Mouse (Mus musculus) heart, embryonic 12.5 days (tissue): ENCODE results near the gene Clcf1. TPM values are rescaled to one million over a fixed set of nuclear protein-coding genes. Genes with fewer than 3 reads are reported as not detected.
A peak's percentile ranks its signal among the peaks of the same experiment; 100 is the strongest.

Experiments
- ATAC-seq: fragments of 200-750 bp; cut with Nextera tagmentation; 2 replicates; pipeline ENCODE4 v1.8.0; 2017; ENCODE audit warnings: moderate TSS enrichment, moderate library complexity; ENCODE audit not compliant: insufficient number of reproducible peaks, low FRiP score
- H3K27ac ChIP-seq: fragments of 300-500 bp; sonication (generic); 2 replicates; pipeline ENCODE4 v1.5.1; 2016; ENCODE audit warnings: mild to moderate bottlenecking, moderate library complexity; ENCODE audit not compliant: poor library complexity, severe bottlenecking
- H3K27me3 ChIP-seq: fragments of 300-500 bp; sonication (generic); replicated peaks from 2 replicates; pipeline ENCODE4 v1.6.1; 2016; ENCODE audit warnings: mild to moderate bottlenecking, moderate library complexity
- H3K36me3 ChIP-seq: fragments of 300-500 bp; sonication (generic); 2 replicates; pipeline ENCODE4 v1.6.1; 2016; ENCODE audit warnings: mild to moderate bottlenecking, moderate library complexity
- H3K4me1 ChIP-seq: fragments of 300-500 bp; sonication (generic); replicated peaks from 2 replicates; pipeline ENCODE4 v1.6.1; 2016; ENCODE audit warnings: mild to moderate bottlenecking
- H3K4me2 ChIP-seq: fragments of 300-500 bp; sonication (generic); 2 replicates; pipeline ENCODE4 v1.6.1; 2016; ENCODE audit warnings: mild to moderate bottlenecking, moderate library complexity
- H3K4me3 ChIP-seq: fragments of 300-500 bp; sonication (generic); 2 replicates; pipeline ENCODE4 v1.5.1; 2016; ENCODE audit warnings: mild to moderate bottlenecking
- H3K9ac ChIP-seq: fragments of 300-500 bp; sonication (generic); 2 replicates; pipeline ENCODE4 v1.6.1; 2016; ENCODE audit warnings: mild to moderate bottlenecking, moderate library complexity
- H3K9me3 ChIP-seq: fragments of 300-500 bp; sonication (generic); replicated peaks from 2 replicates; pipeline ENCODE4 v1.6.1; 2016; ENCODE audit warnings: mild to moderate bottlenecking, moderate library complexity
- WGBS: fragments of 180-500 bp; shearing (Covaris S2); methylation state at CpG from one replicate; pipeline ENCODE4 v1.1.7; 2016; 5-methylcytosine and 5-hydroxymethylcytosine counted together
- polyA plus RNA-seq: library from polyadenylated mRNA; unstranded; fragments of >200 nt; fragmentation: Nextera tagmentation; extraction: Ambion mirVana; gene quantifications from 2 replicates; pipeline ENCODE4 v1.2.1, GENCODE M21; 2016

Gene Clcf1
- polyA plus RNA-seq, 1 experiment from 2014 or later: 1.3 TPM

DNA sequence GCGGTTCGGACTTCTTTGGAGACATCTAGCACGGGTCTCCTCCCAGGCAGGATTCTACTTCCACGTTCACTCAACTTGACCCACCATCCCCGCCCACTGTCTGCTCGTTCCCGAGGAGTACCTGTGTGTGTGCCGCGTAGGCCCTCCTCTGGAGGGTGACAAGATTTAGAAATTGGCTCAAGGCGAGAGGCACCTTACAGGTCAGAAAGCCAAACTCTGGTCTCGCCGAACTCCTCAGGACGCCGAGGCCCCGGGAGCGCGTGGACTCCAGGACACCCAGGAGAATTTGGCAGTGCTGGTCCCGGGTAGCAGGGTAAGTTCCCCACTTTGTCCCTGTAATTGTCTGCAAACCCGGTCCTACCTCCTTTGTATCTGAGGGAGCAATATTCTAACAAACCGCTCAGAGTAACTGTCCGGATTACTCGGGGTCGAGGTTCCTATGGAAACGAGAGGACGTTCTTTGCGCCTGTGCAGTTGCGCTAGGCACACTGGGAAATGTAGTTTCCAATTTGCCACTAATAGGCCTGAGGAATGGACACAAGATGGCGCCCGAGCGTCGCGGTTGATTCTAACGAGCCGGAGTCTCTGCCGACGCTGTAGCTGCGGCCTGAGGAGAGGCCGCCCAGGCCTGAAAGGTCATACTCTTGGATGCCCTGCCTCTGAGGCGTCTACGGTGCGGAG is 43.3 kb downstream of the Clcf1 start:
- H3K36me3 ChIP-seq: no peaks in the 10 kb centered on the region
- WGBS: under 1% methylated on average over 41 of the region's 41 CpGs
- peak; percentile 89 for ATAC-seq
- H3K9me3 ChIP-seq: no peaks in the 10 kb centered on the region; the same call in 1 of the 2 replicates
- H3K4me3 ChIP-seq: peak overlapping the region; percentile 67
- H3K4me2 ChIP-seq: peak overlapping the region; percentile 79
- no peak overlapping the region; the same call in 1 of the 2 replicates for H3K27ac ChIP-seq
- no peaks in the 10 kb centered on the region for H3K27me3 ChIP-seq
- H3K4me1 ChIP-seq: peaks cover 12% of the 10 kb centered on the region; the same call in 1 of the 2 replicates
- H3K9ac ChIP-seq: peak overlapping the region; percentile 66

DNA sequence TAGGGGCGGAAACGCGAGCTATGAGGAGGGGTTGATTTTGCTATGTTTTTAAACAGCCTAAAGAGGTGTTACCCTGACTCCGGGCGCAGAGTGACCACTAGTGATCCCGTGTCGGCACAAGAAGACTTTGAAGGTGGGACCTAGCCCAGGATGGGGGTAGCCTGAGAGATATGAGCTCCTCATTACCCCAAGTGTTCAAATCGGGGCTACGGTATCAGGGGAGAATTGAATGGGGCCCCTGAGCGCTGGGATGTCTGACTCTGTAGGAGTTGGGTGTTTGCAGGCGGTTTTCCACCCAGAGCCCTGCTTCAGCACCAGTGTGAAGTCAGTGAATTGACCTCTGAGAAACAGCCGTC is 43.8 kb downstream of the Clcf1 start:
- H3K36me3 ChIP-seq: no peaks in the 10 kb centered on the region
- WGBS: 20% methylated on average over 12 of the region's 12 CpGs
- H3K4me2 ChIP-seq: peak overlapping the region; percentile 79
- peaks cover 12% of the 10 kb centered on the region; the same call in 1 of the 2 replicates for H3K4me1 ChIP-seq
- no peak for ATAC-seq
- H3K27ac ChIP-seq: no peak overlapping the region; the same call in 1 of the 2 replicates
- no peaks in the 10 kb centered on the region for H3K27me3 ChIP-seq
- peak overlapping the region; percentile 67 for H3K4me3 ChIP-seq
- peak overlapping the region; percentile 58 for H3K9ac ChIP-seq
- no peaks in the 10 kb centered on the region; the same call in 1 of the 2 replicates for H3K9me3 ChIP-seq

- H3K27me3 ChIP-seq: peaks cover under 1% of the 10 kb centered on the region
- H3K4me2 ChIP-seq: no peak overlapping the region
- no peak overlapping the region for H3K27ac ChIP-seq
- no peak overlapping the region for H3K4me3 ChIP-seq
- ATAC-seq: no peak
- no peak overlapping the region for H3K9ac ChIP-seq
- H3K4me1 ChIP-seq: peaks cover 5% of the 10 kb centered on the region; the same call in 1 of the 2 replicates
- H3K36me3 ChIP-seq: no peaks in the 10 kb centered on the region
- H3K9me3 ChIP-seq: no peaks in the 10 kb centered on the region
- WGBS: 57% methylated on average over 8 of the region's 8 CpGs
Measured at GRCm38 (mm10) chr19:4261038-4261698, 47.1 kb downstream of the Clcf1 start.

- Histone ChIP-seq H3K4me3 (no peak overlapping the region), H3K36me3 (no peaks in the 10 kb centered on the region), H3K9ac (no peak overlapping the region), H3K4me1 (peaks cover 4% of the 10 kb centered on the region; the same call in 1 of the 2 replicates), H3K27ac (no peak overlapping the region), H3K9me3 (no peaks in the 10 kb centered on the region), H3K4me2 (no peak overlapping the region), H3K27me3 (peaks cover 13% of the 10 kb centered on the region)
- no peak for ATAC-seq
- 64% methylated on average over 6 of the region's 6 CpGs for WGBS
Measured at GRCm38 (mm10) chr19:4262756-4263155, 48.7 kb downstream of the Clcf1 start.

- Histone ChIP-seq H3K4me3 (no peak overlapping the region), H3K4me2 (no peak overlapping the region), H3K9me3 (no peaks in the 10 kb centered on the region), H3K9ac (no peak overlapping the region), H3K4me1 (peaks cover 4% of the 10 kb centered on the region), H3K27me3 (peaks cover 23% of the 10 kb centered on the region), H3K36me3 (no peaks in the 10 kb centered on the region), H3K27ac (no peak overlapping the region)
- no peak for ATAC-seq
- WGBS: 63% methylated on average over 14 of the region's 14 CpGs
Measured at GRCm38 (mm10) chr19:4263702-4264101, 49.7 kb downstream of the Clcf1 start.

GRCm38 (mm10) chr19:4264171-4264780 is 50.2 kb downstream of the Clcf1 start:
- Histone ChIP-seq H3K4me3 (no peak overlapping the region), H3K4me2 (no peak overlapping the region), H3K36me3 (no peaks in the 10 kb centered on the region), H3K9ac (no peak overlapping the region), H3K27me3 (peaks cover 28% of the 10 kb centered on the region), H3K27ac (no peak overlapping the region), H3K9me3 (no peaks in the 10 kb centered on the region), H3K4me1 (peaks cover 8% of the 10 kb centered on the region)
- WGBS: 85% methylated on average over 6 of the region's 6 CpGs
- no peak for ATAC-seq

DNA sequence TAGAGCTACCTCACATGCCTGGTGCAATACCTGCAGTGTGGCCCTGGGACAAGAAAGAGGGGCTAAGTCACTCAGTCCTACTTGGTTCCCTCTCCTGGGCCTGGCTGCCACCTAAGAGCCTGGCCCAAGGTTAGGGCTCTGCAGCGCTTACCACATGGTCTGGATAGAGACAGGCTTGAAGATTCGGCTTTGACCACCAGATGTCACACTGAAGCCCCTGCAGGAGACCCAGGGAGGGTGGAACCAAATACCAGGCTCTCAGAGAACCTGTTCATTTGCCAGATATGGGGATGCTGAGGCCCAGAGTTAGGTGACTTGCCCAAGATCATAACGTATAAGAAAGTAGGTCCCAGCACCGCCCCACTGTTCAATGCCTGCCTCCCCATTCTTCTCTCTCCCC is 51.9 kb downstream of the Clcf1 start:
- ATAC-seq: no peak
- no peak overlapping the region for H3K27ac ChIP-seq
- H3K4me3 ChIP-seq: no peak overlapping the region
- no peaks in the 10 kb centered on the region for H3K9me3 ChIP-seq
- H3K4me1 ChIP-seq: peaks cover 11% of the 10 kb centered on the region
- H3K4me2 ChIP-seq: no peak overlapping the region
- 60% methylated on average over 4 of the region's 4 CpGs for WGBS
- H3K9ac ChIP-seq: no peak overlapping the region
- H3K27me3 ChIP-seq: peaks cover 45% of the 10 kb centered on the region
- H3K36me3 ChIP-seq: no peaks in the 10 kb centered on the region

GRCm38 (mm10) chr19:4268566-4269361 is 54.7 kb downstream of the Clcf1 start, which contains the start of gene Ssh3:
Ssh3 (minus strand) TSS chr19:4269180.
- H3K4me3 ChIP-seq: peak within 1 kb of the TSS; percentile 51
- H3K4me1 ChIP-seq: peaks cover 11% of the 10 kb centered on the region
- H3K9ac ChIP-seq: peak within 1 kb of the TSS; percentile 64
- H3K9me3 ChIP-seq: no peaks in the 10 kb centered on the region
- WGBS: 7% methylated on average over 46 of the region's 46 CpGs
- peak; percentile 70 for ATAC-seq
- H3K27ac ChIP-seq: no peak within 1 kb of the TSS
- peaks cover 50% of the 10 kb centered on the region for H3K27me3 ChIP-seq
- no peaks in the 10 kb centered on the region for H3K36me3 ChIP-seq
- peak within 1 kb of the TSS; percentile 80 for H3K4me2 ChIP-seq

GRCm38 (mm10) chr19:4270187-4270586 is 56.1 kb downstream of the Clcf1 start:
- WGBS: 50% methylated on average over 6 of the region's 6 CpGs
- H3K4me1 ChIP-seq: peaks cover 11% of the 10 kb centered on the region
- H3K27ac ChIP-seq: no peak overlapping the region
- ATAC-seq: no peak
- H3K36me3 ChIP-seq: no peaks in the 10 kb centered on the region
- H3K9me3 ChIP-seq: no peaks in the 10 kb centered on the region
- no peak overlapping the region for H3K4me2 ChIP-seq
- H3K9ac ChIP-seq: no peak overlapping the region
- H3K4me3 ChIP-seq: no peak overlapping the region
- H3K27me3 ChIP-seq: peaks cover 50% of the 10 kb centered on the region

DNA sequence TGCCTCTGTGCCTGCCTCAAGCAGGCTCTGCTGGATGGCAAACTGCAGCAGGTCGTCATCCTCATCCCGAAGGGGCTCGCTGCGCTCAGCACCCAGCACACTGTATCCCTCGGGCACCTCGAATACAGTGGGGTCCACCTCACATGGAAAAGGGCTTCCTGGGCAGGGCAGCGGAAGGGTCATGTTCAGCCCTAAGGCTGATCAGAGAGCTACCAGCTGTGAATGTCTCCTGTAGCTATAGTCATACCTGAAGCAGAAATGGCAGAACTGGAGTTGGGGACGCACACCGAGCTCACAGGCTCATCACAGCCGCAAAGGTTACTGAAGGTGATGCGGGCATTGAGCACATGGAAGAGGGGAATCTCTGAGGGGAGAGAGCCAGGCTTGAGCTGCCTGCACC is 56.9 kb downstream of the Clcf1 start:
- no peak overlapping the region for H3K4me2 ChIP-seq
- no peak overlapping the region for H3K4me3 ChIP-seq
- no peak overlapping the region for H3K9ac ChIP-seq
- H3K27ac ChIP-seq: no peak overlapping the region
- peaks cover 11% of the 10 kb centered on the region for H3K4me1 ChIP-seq
- ATAC-seq: no peak
- WGBS: 87% methylated on average over 11 of the region's 11 CpGs
- H3K9me3 ChIP-seq: no peaks in the 10 kb centered on the region
- no peaks in the 10 kb centered on the region for H3K36me3 ChIP-seq
- H3K27me3 ChIP-seq: peaks cover 50% of the 10 kb centered on the region
